Mouse (Mus musculus): Measurements from ENCODE around the gene Ntn4. TPM values are rescaled to one million over a fixed set of nuclear protein-coding genes. Genes with fewer than 3 reads are reported as not detected.

The Ntn4 gene
- polyA plus RNA-seq, 1 experiment from 2014 or later, result 0.97 TPM

DNA sequence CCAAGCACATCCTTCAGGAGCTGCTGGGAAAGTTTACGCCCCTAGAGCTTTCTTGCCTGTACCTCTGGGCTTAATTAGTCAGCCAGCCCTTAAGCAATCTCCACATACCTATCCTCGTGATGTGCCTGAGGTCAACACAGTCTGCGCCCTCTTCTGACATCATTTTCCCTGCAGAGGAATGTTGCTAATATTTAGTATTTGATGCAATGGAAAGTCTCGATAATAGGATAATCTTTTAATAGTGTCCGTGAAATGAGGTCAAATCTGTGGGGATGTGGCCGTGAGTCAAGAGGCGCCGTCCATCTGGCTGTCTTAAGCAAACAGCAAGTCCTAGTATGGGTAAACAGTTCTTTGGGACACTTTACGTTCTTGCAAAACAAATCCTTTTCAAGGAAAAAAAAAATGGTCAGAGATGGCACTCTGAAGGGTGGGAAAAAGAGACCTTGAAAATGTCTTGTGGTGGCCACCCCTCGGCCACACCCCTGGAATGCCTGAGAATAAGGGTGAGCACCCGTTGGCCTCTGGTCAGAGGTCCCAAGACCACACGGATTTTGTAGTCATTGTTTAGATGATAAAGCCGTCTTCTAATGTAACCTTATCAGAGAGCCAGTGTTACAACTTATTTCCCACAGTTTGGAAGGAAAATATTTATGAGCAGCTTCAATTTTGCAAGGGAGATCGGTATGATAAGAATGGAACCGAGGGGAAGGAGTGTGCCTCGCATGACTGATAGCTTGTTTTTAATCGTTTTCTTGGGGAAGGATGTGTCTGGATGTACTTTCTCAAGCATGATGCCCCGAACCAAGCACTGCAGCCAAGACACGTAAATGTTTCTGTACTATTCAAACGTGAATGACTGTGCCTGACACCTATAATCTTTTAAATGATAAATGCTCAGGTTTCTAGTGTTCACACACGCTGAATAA lies 109.0 kb downstream of the Ntn4 start:
- no peaks in the 10 kb centered on the region for H3K27me3 ChIP-seq (replicated peaks; ENCODE audit: control insufficient read depth, insufficient read depth, low read length)
- H3K9me3 ChIP-seq (replicated peaks; ENCODE audit: control insufficient read depth, low read length), result no peaks in the 10 kb centered on the region
- H3K4me3 ChIP-seq (ENCODE audit: low read depth, low read length), result no peak overlapping the region
- ATAC-seq, result no peak
- 84% methylated on average over 21 of the region's 21 CpGs for WGBS
- H3K27ac ChIP-seq (ENCODE audit: low read depth, low read length), result no peak overlapping the region
- no peaks in the 10 kb centered on the region for H3K36me3 ChIP-seq (ENCODE audit: control insufficient read depth, insufficient read depth, low read length)
- no peaks in the 10 kb centered on the region for H3K4me1 ChIP-seq (ENCODE audit: control insufficient read depth, insufficient read depth, low read length)
- DNase-seq (ENCODE audit: low spot score), result no peak
- no peak overlapping the region for H3K4me2 ChIP-seq (ENCODE audit: low read length)
- H3K9ac ChIP-seq (ENCODE audit: low read length), result no peak overlapping the region

DNA sequence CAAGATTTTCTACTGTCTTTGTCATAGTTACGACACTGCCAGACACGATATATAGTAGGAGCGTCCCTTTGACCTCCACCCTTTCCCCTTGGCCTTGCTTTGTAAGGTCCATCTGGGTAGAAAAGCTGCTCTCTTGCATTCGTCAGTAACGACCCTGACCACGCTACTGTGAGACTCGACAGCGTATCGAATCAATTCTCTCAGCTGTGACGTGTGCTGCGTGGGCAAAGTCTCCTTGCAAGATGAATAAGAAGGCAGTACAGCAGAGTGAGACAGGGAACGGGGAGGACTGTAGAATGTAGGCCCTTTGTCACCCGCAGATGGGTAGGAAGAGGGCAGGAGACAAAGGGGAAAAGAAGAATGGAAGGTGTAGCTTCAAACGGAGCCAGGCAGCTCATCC lies 110.8 kb downstream of the Ntn4 start:
- no peaks in the 10 kb centered on the region for H3K27me3 ChIP-seq (replicated peaks; ENCODE audit: control insufficient read depth, insufficient read depth, low read length)
- H3K27ac ChIP-seq (ENCODE audit: low read depth, low read length), result no peak overlapping the region
- 77% methylated on average over 14 of the region's 14 CpGs for WGBS
- H3K4me1 ChIP-seq (ENCODE audit: control insufficient read depth, insufficient read depth, low read length), result 0 out of 2 replicates have a peak, but pooled peaks cover 4% of the 10 kb centered on the region
- H3K4me2 ChIP-seq (ENCODE audit: low read length), result no peak overlapping the region
- no peaks in the 10 kb centered on the region for H3K9me3 ChIP-seq (replicated peaks; ENCODE audit: control insufficient read depth, low read length)
- no peak overlapping the region for H3K9ac ChIP-seq (ENCODE audit: low read length)
- H3K4me3 ChIP-seq (ENCODE audit: low read depth, low read length), result no peak overlapping the region
- no peaks in the 10 kb centered on the region for H3K36me3 ChIP-seq (ENCODE audit: control insufficient read depth, insufficient read depth, low read length)
- DNase-seq (ENCODE audit: low spot score) (no peak), ATAC-seq (no peak)

DNA sequence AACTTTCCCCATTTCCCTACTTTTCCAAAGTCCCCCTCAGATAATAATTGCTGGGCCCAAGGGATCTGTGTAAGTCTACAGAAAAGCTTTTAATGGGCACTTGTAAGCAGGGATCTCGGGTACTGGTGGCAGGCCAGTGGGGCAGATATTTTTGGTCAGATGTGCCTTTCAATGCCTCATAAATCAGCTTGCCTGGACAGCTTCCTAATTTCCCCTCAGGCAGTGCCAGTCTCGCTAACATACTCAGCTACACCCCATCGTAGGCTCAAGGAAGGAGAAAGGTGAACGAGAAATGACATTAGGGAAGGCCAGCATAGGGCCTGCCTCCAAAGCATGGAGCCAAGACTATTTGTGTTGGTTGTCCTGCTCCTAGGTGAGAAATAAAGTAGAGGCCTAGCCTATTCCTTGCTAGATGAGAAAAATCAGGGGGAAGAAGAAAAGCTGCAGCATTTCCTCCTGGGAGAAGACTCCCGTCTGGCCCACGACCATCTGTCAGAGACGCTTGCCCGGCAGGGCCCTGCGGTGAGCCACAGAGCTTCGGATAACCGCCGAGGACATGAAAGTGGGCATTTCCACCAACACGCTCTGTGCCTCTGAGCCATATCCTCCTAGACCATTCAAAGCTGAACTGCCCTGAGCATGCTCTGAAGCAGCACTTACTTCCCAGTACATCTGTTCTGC lies 113.4 kb downstream of the Ntn4 start:
- Histone ChIP-seq H3K9me3 (replicated peaks; ENCODE audit: control insufficient read depth, low read length) (no peaks in the 10 kb centered on the region), H3K27me3 (replicated peaks; ENCODE audit: control insufficient read depth, insufficient read depth, low read length) (no peaks in the 10 kb centered on the region), H3K4me3 (ENCODE audit: low read depth, low read length) (no peak overlapping the region), H3K36me3 (ENCODE audit: control insufficient read depth, insufficient read depth, low read length) (no peaks in the 10 kb centered on the region), H3K4me1 (ENCODE audit: control insufficient read depth, insufficient read depth, low read length) (0 out of 2 replicates have a peak, but pooled peaks cover 5% of the 10 kb centered on the region), H3K9ac (ENCODE audit: low read length) (no peak overlapping the region), H3K27ac (ENCODE audit: low read depth, low read length) (no peak overlapping the region), H3K4me2 (ENCODE audit: low read length) (no peak overlapping the region)
- no peak for DNase-seq (ENCODE audit: low spot score)
- ATAC-seq, result no peak
- WGBS, result 87% methylated on average over 13 of the region's 13 CpGs

DNA sequence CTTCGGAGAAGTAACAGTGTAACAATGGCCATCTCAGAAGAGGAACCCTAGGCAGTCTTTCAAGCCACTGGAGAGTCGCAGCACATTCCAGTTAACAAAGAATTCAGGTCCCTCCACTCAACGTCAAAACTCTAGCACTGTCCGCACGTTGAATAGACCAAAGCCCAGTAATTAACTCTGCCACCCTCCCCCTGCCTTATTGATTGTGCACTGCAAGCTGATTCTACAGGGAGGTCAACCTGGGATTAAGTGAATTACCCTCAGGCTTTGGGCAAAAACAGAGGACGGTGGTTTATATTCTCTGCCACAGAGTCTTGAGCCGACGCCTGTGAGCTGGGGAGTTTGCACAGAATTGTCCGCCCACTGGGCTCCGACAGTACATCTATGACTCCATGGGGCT lies 115.7 kb downstream of the Ntn4 start:
- Histone ChIP-seq H3K9ac (ENCODE audit: low read length) (no peak overlapping the region), H3K27me3 (replicated peaks; ENCODE audit: control insufficient read depth, insufficient read depth, low read length) (no peaks in the 10 kb centered on the region), H3K4me1 (ENCODE audit: control insufficient read depth, insufficient read depth, low read length) (0 out of 2 replicates have a peak, but pooled peaks cover 5% of the 10 kb centered on the region), H3K27ac (ENCODE audit: low read depth, low read length) (no peak overlapping the region), H3K4me2 (ENCODE audit: low read length) (no peak overlapping the region), H3K9me3 (replicated peaks; ENCODE audit: control insufficient read depth, low read length) (no peaks in the 10 kb centered on the region), H3K36me3 (ENCODE audit: control insufficient read depth, insufficient read depth, low read length) (no peaks in the 10 kb centered on the region), H3K4me3 (ENCODE audit: low read depth, low read length) (no peak overlapping the region)
- WGBS, result 9% methylated on average over 10 of the region's 10 CpGs
- peak; percentile 11 for DNase-seq (ENCODE audit: low spot score)
- no peak; the same call in 1 of the 2 replicates for ATAC-seq

GRCm38 (mm10) chr10:93759644-93760043 lies 119.2 kb downstream of the Ntn4 start:
- Histone ChIP-seq H3K36me3 (ENCODE audit: control insufficient read depth, insufficient read depth, low read length) (no peaks in the 10 kb centered on the region), H3K4me2 (ENCODE audit: low read length) (no peak overlapping the region), H3K4me3 (ENCODE audit: low read depth, low read length) (no peak overlapping the region), H3K27me3 (replicated peaks; ENCODE audit: control insufficient read depth, insufficient read depth, low read length) (no peaks in the 10 kb centered on the region), H3K9me3 (replicated peaks; ENCODE audit: control insufficient read depth, low read length) (0 out of 2 replicates have a peak, but pooled peaks cover 3% of the 10 kb centered on the region), H3K9ac (ENCODE audit: low read length) (no peak overlapping the region), H3K4me1 (ENCODE audit: control insufficient read depth, insufficient read depth, low read length) (0 out of 2 replicates have a peak, but pooled peaks cover 5% of the 10 kb centered on the region), H3K27ac (ENCODE audit: low read depth, low read length) (no peak overlapping the region)
- peak; percentile 22 for DNase-seq (ENCODE audit: low spot score)
- WGBS, result 73% methylated on average over 4 of the region's 4 CpGs
- no peak for ATAC-seq

DNA sequence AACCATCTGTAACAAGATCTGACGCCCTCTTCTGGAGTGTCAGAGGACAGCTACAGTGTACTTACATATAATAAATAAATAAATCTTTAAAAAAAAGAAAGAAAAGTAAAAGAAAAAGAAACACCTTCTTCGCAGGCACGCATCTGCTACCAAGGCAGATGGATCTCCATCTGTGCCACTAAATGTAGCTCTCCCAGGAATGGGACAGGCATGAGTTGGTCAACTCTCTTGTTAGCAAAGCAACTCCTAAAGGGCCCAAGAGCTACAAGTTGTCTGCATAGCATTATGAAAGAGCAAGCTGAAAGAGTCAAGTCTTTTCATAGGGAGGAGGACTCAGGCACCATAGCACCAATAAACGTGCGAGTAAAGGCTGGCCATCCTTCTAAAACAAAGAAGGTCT lies 119.9 kb downstream of the Ntn4 start:
- H3K9ac ChIP-seq (ENCODE audit: low read length), result no peak overlapping the region
- H3K4me1 ChIP-seq (ENCODE audit: control insufficient read depth, insufficient read depth, low read length), result 0 out of 2 replicates have a peak, but pooled peaks cover 5% of the 10 kb centered on the region
- 79% methylated on average over 5 of the region's 5 CpGs for WGBS
- no peaks in the 10 kb centered on the region for H3K36me3 ChIP-seq (ENCODE audit: control insufficient read depth, insufficient read depth, low read length)
- H3K27ac ChIP-seq (ENCODE audit: low read depth, low read length), result no peak overlapping the region
- 0 out of 2 replicates have a peak, but pooled peaks cover 3% of the 10 kb centered on the region for H3K9me3 ChIP-seq (replicated peaks; ENCODE audit: control insufficient read depth, low read length)
- ATAC-seq, result no peak
- H3K4me2 ChIP-seq (ENCODE audit: low read length), result no peak overlapping the region
- no peak overlapping the region for H3K4me3 ChIP-seq (ENCODE audit: low read depth, low read length)
- no peaks in the 10 kb centered on the region for H3K27me3 ChIP-seq (replicated peaks; ENCODE audit: control insufficient read depth, insufficient read depth, low read length)
- no peak for DNase-seq (ENCODE audit: low spot score)

GRCm38 (mm10) chr10:93763074-93763473 lies 122.6 kb downstream of the Ntn4 start:
- WGBS, result 41% methylated on average over 5 of the region's 5 CpGs

GRCm38 (mm10) chr10:93766221-93766620 lies 125.7 kb downstream of the Ntn4 start:
- no peak overlapping the region for H3K27ac ChIP-seq (ENCODE audit: low read depth, low read length)
- WGBS, result 88% methylated on average over 5 of the region's 5 CpGs

More at GRCm38 (mm10) chr10:93763074-93763473, 122.6 kb downstream of the Ntn4 start:
- DNase-seq (ENCODE audit: low spot score) (no peak), ATAC-seq (no peak)
- H3K9me3 ChIP-seq (replicated peaks; ENCODE audit: control insufficient read depth, low read length), result 0 out of 2 replicates have a peak, but pooled peaks cover 3% of the 10 kb centered on the region
- no peak overlapping the region for H3K9ac ChIP-seq (ENCODE audit: low read length)
- H3K4me1 ChIP-seq (ENCODE audit: control insufficient read depth, insufficient read depth, low read length), result no peaks in the 10 kb centered on the region
- H3K4me3 ChIP-seq (ENCODE audit: low read depth, low read length), result no peak overlapping the region
- H3K4me2 ChIP-seq (ENCODE audit: low read length), result no peak overlapping the region
- H3K27ac ChIP-seq (ENCODE audit: low read depth, low read length), result no peak overlapping the region
- no peaks in the 10 kb centered on the region for H3K36me3 ChIP-seq (ENCODE audit: control insufficient read depth, insufficient read depth, low read length)
- H3K27me3 ChIP-seq (replicated peaks; ENCODE audit: control insufficient read depth, insufficient read depth, low read length), result no peaks in the 10 kb centered on the region

More at GRCm38 (mm10) chr10:93766221-93766620, 125.7 kb downstream of the Ntn4 start:
- H3K9ac ChIP-seq (ENCODE audit: low read length), result no peak overlapping the region
- DNase-seq (ENCODE audit: low spot score) (no peak), ATAC-seq (no peak)
- H3K4me3 ChIP-seq (ENCODE audit: low read depth, low read length), result no peak overlapping the region
- H3K36me3 ChIP-seq (ENCODE audit: control insufficient read depth, insufficient read depth, low read length), result no peaks in the 10 kb centered on the region
- H3K4me2 ChIP-seq (ENCODE audit: low read length), result no peak overlapping the region
- H3K27me3 ChIP-seq (replicated peaks; ENCODE audit: control insufficient read depth, insufficient read depth, low read length), result no peaks in the 10 kb centered on the region
- H3K4me1 ChIP-seq (ENCODE audit: control insufficient read depth, insufficient read depth, low read length), result no peaks in the 10 kb centered on the region
- 0 out of 2 replicates have a peak, but pooled peaks cover 3% of the 10 kb centered on the region for H3K9me3 ChIP-seq (replicated peaks; ENCODE audit: control insufficient read depth, low read length)

All from forebrain, embryonic 14.5 days (tissue).